Mouse (Mus musculus) kidney, adult 2 months (tissue): Measurements from ENCODE around the gene Apba3.

Source experiments
- CTCF ChIP-seq: fragments of 200-500 bp; conservative IDR thresholded peaks from 2 replicates; pipeline ENCODE4 v1.5.1; 2011; ENCODE audit warnings: low read depth, mild to moderate bottlenecking, control low read depth, low read length, moderate library complexity, mixed read lengths; ENCODE audit not compliant: insufficient read depth, insufficient read length
- POLR2A ChIP-seq: fragments of 200-500 bp; IDR thresholded peaks from one replicate; pipeline ENCODE4 v1.6.1; 2011; ENCODE audit warnings: low read depth, low read length, control low read depth

DNA sequence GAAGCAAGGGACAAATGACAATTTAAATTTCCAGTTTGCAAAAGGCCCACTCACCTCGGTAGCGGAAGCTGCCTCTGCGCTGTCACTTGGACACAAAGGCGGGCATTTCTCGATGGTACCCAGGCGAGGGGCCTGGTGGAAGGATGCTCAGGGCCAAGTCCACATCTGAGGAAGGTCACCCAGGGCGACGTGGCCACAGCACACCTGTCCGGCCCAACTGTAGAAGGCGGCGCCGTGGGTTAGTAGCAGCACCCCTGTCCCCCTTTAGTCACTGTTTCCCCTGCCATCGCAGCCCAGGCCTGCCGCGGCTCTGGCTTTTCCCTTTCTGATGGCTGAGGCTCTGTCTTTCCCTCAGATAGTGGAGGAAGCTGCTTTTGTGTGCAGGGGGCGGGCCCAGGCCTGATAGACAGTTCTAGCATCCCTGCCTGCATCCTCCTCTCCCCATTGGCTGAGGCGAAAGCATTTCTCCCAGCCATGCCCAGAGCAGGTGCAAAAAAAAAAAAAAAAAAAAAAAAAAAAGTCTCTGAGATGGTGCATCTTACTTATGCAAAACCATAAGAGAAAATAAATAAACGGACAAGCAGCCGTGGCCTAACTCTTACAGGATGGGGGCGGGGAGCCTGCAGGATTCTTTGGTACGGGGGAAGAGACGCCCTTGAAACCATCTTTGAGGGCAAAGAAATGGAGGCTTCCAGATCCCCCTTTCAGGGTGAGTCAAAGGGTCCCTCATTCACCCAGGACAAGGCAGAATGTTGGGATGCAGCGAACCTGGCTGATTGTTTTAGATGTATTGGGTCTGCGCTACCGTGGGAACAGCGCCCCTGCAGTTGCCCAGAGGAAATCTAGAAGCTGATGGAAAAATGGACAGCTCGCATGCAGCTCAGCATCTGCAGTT is 36.1 kb upstream of the Apba3 start, which contains the start of gene Atcay:
- TF ChIP-seq CTCF (peak; percentile 64), POLR2A (no peak)
